Mouse (Mus musculus): ENCODE measurements around the gene Nap1l4.

The Nap1l4 gene

GRCm38 (mm10) chr7:143514416-143514768 is 34.5 kb downstream of the Nap1l4 start:
- no peak for DNase-seq (ENCODE audit: low spot score)

GRCm38 (mm10) chr7:143513763-143514415 is 35.0 kb downstream of the Nap1l4 start:
- no peak for DNase-seq (ENCODE audit: low spot score)

DNA sequence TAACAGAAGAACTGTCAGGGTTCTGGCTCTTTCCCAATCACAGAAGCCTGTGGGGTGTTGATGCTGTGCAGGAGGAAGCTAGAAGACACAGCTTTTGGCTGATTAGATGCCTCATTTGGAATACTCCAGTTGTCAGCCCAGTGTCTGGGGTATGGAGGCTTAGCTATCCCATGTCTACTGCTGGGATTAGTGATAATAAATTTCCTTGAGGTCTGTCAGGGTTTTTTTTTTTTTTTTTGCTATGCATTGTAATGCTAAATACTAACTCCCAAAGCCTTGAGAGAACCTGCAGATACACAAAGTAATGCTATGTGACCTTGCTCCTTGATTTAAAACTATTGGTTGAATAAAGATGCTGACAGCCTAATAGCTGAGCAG is 37.6 kb downstream of the Nap1l4 start:
- DNase-seq (ENCODE audit: low spot score) = no peak

GRCm38 (mm10) chr7:143510593-143511334 is 38.1 kb downstream of the Nap1l4 start:
- DNase-seq (ENCODE audit: low spot score) = no peak

DNA sequence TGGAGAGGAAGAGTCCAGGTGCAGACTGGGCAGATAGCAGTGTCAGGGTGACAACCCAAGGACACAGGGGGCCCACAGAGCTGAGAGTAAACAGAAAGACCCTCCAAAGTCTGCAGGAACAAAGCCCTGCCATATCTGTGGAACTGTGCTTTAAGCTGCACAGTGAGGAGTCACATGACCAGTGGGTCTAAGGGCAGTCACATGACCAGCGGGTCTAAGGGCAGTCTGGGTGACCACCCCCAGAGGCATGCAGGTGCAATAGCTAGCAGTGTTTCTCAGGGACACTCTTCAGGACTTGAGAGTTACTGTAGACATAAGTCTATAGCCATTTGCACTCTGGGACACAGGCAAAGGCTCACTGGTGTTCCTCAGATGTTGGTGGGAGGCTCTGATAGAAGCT is 39.3 kb downstream of the Nap1l4 start:
- DNase-seq (ENCODE audit: low spot score) = no peak

GRCm38 (mm10) chr7:143506675-143507074 is 42.2 kb downstream of the Nap1l4 start:
- peak; percentile 33 for DNase-seq (ENCODE audit: low spot score)

DNA sequence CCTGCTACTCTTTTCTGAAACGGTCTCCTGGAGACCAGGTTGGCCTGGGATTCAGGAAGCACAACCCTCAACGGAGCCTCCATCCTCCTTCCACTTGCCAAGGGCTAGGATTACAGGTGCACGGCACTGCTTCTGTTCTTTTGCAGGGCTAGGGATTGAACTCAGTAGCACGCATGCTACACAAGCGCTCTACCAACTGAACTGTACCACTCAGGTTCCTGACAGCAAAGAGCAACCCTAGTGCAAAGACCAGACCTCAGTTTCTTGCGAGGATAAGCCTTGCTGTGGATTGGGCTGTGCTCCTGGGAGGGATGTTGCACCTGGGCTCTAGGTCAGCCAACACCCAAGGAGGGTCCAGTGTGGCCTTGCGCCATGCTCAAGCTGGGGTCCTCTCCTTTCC is 42.6 kb downstream of the Nap1l4 start:
- no peak for DNase-seq (ENCODE audit: low spot score)

DNA sequence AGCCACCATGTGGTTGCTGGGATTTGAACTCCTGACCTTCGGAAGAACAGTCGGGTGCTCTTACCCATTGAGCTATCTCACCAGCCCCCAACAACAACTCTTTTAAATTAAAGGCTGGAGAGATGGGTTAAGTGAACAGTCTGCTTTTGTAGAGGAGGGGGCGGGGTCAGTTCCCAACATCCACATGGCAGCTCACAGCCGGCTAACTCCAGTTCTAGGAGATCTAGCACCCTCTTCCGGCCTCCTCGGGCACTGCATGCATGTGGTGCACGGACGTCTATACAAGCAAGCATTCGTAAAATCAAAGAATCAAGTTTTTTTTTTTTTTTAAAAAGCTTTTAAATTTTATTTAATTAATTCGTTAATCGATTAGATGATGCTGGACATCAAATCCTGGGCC is 43.1 kb downstream of the Nap1l4 start:
- DNase-seq (ENCODE audit: low spot score) = peak; percentile 82

DNA sequence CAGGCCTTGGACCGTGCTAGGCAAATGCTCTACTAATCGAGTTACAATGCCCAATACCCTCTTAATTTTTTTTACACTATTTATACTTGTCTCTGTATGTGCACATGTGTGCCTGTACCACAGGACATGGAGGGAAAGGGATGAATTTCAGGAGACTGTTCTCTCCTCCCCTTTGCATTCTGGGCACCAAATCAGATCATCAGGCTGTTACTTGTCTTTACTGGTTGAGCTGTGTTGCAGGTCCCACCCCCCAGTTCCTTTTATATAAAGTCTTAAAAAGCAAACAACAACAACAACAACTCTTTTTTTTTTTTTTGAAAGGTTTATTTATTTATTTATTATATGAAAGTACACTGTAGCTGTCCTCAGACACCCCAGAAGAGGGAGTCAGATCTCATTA is 43.5 kb downstream of the Nap1l4 start:
- no peak for DNase-seq (ENCODE audit: low spot score)

DNA sequence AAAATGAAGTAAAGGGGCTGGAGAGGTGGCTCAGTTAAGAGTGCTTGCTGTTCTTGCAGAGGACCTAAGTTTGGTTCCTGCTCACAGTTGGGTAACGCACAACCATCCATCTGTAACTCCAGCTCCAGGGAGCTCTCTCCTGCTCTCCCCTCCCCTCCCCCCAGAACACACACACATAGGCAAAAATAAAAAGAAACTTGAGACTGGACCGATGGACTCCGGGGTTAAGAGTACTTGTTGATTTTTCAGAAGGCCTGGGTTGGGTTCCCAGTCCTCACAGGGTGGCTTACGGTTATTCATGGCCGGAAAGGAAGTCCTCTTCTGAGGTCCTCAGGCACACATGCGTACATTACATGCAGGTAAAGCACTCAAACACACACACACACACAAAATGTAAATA is 45.0 kb downstream of the Nap1l4 start:
- DNase-seq (ENCODE audit: low spot score) = no peak

- DNase-seq (ENCODE audit: low spot score) = no peak
Measured at GRCm38 (mm10) chr7:143502418-143503200, 46.3 kb downstream of the Nap1l4 start, which contains the start of gene Phlda2. Gene Phlda2, minus strand, starts transcription at chr7:143503150.

- no peak for DNase-seq (ENCODE audit: low spot score)
Measured at GRCm38 (mm10) chr7:143501643-143502417, 47.1 kb downstream of the Nap1l4 start.

GRCm38 (mm10) chr7:143500912-143501311 is 48.0 kb downstream of the Nap1l4 start:
- no peak for DNase-seq (ENCODE audit: low spot score)

GRCm38 (mm10) chr7:143498584-143498983 is 50.3 kb downstream of the Nap1l4 start:
- no peak for DNase-seq (ENCODE audit: low spot score)

DNA sequence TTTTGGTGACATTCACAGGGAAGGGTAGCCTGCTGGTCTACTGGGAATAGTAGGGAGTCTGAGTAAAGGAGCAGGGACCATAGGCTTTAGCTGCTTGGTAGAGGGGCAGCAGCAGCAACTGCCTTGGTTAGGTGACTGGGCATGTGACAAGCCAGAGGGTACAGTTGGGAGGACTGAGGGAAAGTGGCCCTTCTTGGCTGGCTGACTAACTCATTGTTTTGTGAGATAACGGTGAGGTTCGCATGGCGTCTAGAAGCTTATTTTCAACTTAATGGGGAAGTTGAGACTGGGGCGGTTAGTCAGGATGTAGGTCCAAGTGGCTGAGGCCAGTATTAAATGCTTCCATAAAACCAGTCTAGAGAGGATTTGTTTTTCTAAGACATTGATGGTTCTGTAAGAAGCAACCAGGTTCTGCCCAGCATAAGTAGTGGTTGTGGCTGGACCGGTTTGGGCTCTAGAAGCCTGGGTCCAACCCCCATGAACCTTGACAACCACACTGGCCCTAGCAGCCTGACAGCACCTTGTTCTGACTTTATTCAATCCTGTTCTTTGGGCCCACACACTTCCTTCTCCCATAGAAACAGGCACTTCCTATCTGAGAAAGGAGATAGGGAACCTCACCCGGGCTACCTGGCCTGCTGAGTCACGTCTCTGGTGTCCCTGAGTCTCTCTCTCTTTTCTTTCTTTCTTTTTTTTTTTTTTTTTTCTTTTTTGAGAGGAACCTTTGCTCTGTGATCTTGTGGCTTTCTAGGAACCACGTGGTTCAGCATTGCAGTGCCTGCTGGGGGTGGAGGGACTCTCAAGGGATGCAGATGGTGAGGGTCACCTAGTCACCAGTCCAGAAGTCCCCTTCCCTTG is 53.6 kb downstream of the Nap1l4 start:
- no peak for DNase-seq (ENCODE audit: low spot score)

GRCm38 (mm10) chr7:143493616-143494126 is 55.2 kb downstream of the Nap1l4 start:
- DNase-seq (ENCODE audit: low spot score) = no peak

DNA sequence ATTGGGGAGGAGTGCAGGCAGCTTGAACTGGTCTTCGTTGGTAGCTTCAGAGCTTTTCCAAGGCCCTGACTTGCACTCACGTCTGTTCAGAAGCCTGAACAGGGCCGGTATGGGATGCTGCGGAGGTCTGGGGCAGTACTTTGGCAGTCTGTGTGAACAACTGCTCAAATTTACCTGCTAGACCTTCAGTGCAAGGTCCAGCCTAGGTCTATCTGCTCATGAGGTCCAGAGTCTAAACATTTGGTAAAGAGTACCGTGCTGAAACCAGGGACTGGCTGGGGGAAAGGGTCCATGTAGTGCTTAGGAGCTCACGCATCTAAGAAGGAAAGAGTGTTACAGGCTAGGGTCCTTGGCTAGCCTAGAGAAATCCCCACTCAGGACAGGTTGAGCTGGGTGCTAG is 59.2 kb downstream of the Nap1l4 start:
- DNase-seq (ENCODE audit: low spot score) = no peak

GRCm38 (mm10) chr7:143482541-143482940 is 66.4 kb downstream of the Nap1l4 start:
- DNase-seq (ENCODE audit: low spot score) = no peak

GRCm38 (mm10) chr7:143481806-143482387 is 67.0 kb downstream of the Nap1l4 start:
- no peak for DNase-seq (ENCODE audit: low spot score)

DNA sequence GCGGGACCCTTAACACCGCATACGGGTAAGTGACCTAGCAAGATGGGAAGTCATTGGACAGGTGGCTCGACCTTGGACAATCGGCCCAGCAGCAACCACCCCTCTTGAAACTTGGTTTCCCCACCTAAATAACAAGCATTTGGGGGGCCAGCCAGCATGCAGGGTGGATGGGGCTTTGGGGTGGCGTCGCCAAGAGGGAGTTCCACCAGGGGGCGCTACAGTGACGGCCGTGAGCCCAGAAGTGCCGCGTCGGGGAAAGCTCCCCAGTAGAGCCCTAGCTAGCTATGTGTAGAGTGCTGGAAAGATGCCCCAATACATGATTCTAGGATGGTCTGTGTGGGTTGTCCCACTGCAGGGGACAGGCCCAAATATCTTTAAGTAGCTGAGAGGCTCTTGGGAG is 68.4 kb downstream of the Nap1l4 start:
- peak; percentile 54 for DNase-seq (ENCODE audit: low spot score)

- DNase-seq (ENCODE audit: low spot score) = no peak
Measured at GRCm38 (mm10) chr7:143477800-143478199, 71.1 kb downstream of the Nap1l4 start.

Measured in ovary, postnatal 14 days (tissue).